Mouse (Mus musculus) lung, embryonic 16.5 days (tissue): ENCODE measurements around the gene Tmem268. TPM values are rescaled to one million over a fixed set of nuclear protein-coding genes. Genes with fewer than 3 reads are reported as not detected.

Experiments
- ATAC-seq: fragments of 200-750 bp; cut with Nextera tagmentation; 2 replicates; pipeline ENCODE4 v1.8.0; 2017; ENCODE audit warnings: low read depth, mild to moderate bottlenecking, moderate library complexity
- H3K27ac ChIP-seq: fragments of 300-500 bp; sonication (generic); 2 replicates; pipeline ENCODE4 v1.5.1; 2014; ENCODE audit warnings: mild to moderate bottlenecking, control low read depth, low read length
- H3K27me3 ChIP-seq: fragments of 300-500 bp; sonication (generic); 2 replicates; pipeline ENCODE4 v1.6.1; 2014; ENCODE audit warnings: low read depth, low read length, mixed read lengths; ENCODE audit not compliant: control insufficient read depth, insufficient read depth
- H3K36me3 ChIP-seq: fragments of 300-500 bp; sonication (generic); 2 replicates; pipeline ENCODE4 v1.6.1; 2014; ENCODE audit warnings: low read length; ENCODE audit not compliant: control insufficient read depth, insufficient read depth
- H3K4me1 ChIP-seq: fragments of 300-500 bp; sonication (generic); replicated peaks from 2 replicates; pipeline ENCODE4 v1.6.1; 2014; ENCODE audit warnings: low read length, mixed read lengths; ENCODE audit not compliant: control insufficient read depth, insufficient read depth
- H3K4me2 ChIP-seq: fragments of 300-500 bp; sonication (generic); 2 replicates; pipeline ENCODE4 v1.6.1; 2014; ENCODE audit warnings: low read depth, low read length, control low read depth
- H3K4me3 ChIP-seq: fragments of 300-500 bp; sonication (generic); 2 replicates; pipeline ENCODE4 v1.5.1; 2014; ENCODE audit warnings: mild to moderate bottlenecking, low read length, control low read depth
- H3K9ac ChIP-seq: fragments of 300-500 bp; sonication (generic); 2 replicates; pipeline ENCODE4 v1.6.1; 2014; ENCODE audit warnings: low read length, control low read depth
- H3K9me3 ChIP-seq: fragments of 300-500 bp; sonication (generic); 2 replicates; pipeline ENCODE4 v1.6.1; 2016; ENCODE audit warnings: low read length; ENCODE audit not compliant: control insufficient read depth
- WGBS: fragments of 180-500 bp; shearing (Covaris S2); extraction: QIAGEN DNeasy Blood & Tissue Kit; methylation state at CpG from one replicate; pipeline ENCODE4 v1.1.7; 2014; 5-methylcytosine and 5-hydroxymethylcytosine counted together
- polyA plus RNA-seq: library from polyadenylated mRNA; unstranded; fragments of >200 nt; fragmentation: Nextera tagmentation; extraction: Ambion mirVana; gene quantifications from 2 replicates; pipeline ENCODE4 v1.2.1, GENCODE M21; 2015

The Tmem268 gene
- polyA plus RNA-seq, 1 experiment from 2014 or later = 9.6 TPM

DNA sequence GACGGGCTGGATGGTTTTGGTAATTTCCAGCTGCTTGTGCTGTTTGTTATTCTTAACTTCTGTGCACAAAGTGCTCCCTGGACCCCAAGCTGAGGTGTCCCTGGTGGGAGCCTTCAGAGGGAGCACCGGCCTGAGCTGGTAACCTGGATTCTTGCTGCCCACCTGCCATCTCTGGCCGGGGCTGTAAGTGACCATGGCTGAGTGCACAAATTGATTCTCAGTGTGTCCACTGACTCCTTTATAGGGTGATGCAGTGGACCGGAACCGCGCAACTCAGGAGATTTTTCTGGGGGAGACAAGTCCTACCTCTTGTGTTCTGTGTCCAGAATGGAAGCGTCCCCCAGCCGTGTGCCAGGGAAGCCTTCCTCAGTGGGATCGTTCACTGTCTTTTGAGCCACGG is 26.6 kb downstream of the Tmem268 start:
- no peaks in the 10 kb centered on the region for H3K4me1 ChIP-seq
- H3K27ac ChIP-seq = no peak overlapping the region
- no peak overlapping the region for H3K9ac ChIP-seq
- no peaks in the 10 kb centered on the region for H3K27me3 ChIP-seq
- ATAC-seq = no peak
- H3K4me2 ChIP-seq = no peak overlapping the region
- H3K36me3 ChIP-seq = no peaks in the 10 kb centered on the region
- H3K4me3 ChIP-seq = no peak overlapping the region
- H3K9me3 ChIP-seq = no peaks in the 10 kb centered on the region
- 84% methylated on average over 10 of the region's 10 CpGs for WGBS

DNA sequence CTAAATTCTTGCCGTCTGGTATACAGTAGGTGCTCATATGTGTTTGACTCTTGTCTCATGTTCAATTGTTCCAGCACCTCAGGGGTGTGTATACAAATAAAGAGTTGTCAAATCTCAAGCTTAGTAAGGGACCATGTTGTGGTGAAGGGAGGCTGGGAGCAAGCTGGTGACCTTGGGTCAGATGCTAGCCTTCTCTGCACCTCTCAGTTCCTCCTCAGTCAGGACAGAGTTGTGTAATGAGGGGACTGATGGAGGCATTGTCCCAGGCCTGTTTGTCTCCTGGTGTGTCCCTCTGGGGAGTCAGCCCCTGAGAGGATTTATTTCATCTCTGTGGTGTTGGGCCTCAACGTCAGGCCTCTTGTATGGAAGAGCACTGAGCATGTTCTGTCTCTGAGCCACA is 27.7 kb downstream of the Tmem268 start:
- Histone ChIP-seq H3K9ac (no peak overlapping the region), H3K4me3 (no peak overlapping the region), H3K9me3 (no peaks in the 10 kb centered on the region), H3K4me2 (no peak overlapping the region), H3K4me1 (no peaks in the 10 kb centered on the region), H3K36me3 (no peaks in the 10 kb centered on the region), H3K27ac (no peak overlapping the region), H3K27me3 (no peaks in the 10 kb centered on the region)
- WGBS = 70% methylated on average over 2 of the region's 2 CpGs
- ATAC-seq = no peak

DNA sequence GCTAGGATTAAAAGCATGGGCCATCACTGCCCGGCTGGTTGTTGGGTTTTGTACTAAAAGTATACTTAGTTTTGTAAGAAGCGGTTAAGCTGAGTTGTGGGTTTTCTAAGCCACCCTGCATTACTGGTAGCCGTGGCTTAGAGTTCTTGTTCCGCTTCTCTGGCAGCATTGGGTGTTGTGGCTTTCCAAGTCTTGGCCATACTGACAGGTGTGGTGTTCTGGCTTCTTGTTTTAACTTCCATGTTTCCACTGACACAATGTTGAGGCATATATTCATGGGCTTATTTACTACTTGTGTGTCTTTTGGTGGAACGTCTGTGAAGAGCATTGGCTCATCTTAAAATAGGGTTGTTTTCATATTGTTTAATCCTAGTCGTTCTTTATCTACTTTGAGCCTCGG is 31.4 kb downstream of the Tmem268 start:
- H3K9me3 ChIP-seq = no peaks in the 10 kb centered on the region
- H3K9ac ChIP-seq = no peak overlapping the region
- H3K36me3 ChIP-seq = no peaks in the 10 kb centered on the region
- WGBS = 77% methylated on average over 7 of the region's 7 CpGs
- peaks cover 4% of the 10 kb centered on the region; the same call in 1 of the 2 replicates for H3K4me1 ChIP-seq
- H3K27me3 ChIP-seq = no peaks in the 10 kb centered on the region
- no peak overlapping the region for H3K4me2 ChIP-seq
- ATAC-seq = no peak
- H3K27ac ChIP-seq = no peak overlapping the region
- H3K4me3 ChIP-seq = no peak overlapping the region

DNA sequence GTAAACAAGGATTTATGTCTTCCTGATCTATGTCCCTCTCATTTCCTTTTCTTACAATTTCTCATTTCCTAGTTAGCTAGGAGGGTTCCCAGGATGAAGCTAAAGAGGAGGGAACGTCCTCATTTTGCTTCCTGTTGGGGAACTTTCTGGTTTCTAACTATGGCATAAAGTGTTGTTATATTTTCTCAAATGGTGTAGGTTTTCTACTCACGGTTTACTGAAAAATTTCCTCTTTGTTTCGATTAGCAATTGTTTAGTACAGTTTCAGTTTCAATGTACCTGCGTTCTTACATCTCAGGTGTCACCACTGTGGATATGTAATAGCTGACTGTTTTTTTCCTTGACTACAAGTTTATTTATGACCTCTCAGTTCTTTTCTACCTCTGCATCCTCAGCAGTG is 32.0 kb downstream of the Tmem268 start:
- H3K27ac ChIP-seq = no peak overlapping the region
- no peak overlapping the region for H3K9ac ChIP-seq
- no peak overlapping the region for H3K4me2 ChIP-seq
- no peaks in the 10 kb centered on the region for H3K9me3 ChIP-seq
- WGBS = 71% methylated on average over 4 of the region's 4 CpGs
- ATAC-seq = no peak
- peaks cover 8% of the 10 kb centered on the region; the same call in 1 of the 2 replicates for H3K4me1 ChIP-seq
- H3K36me3 ChIP-seq = no peaks in the 10 kb centered on the region
- H3K4me3 ChIP-seq = no peak overlapping the region
- no peaks in the 10 kb centered on the region for H3K27me3 ChIP-seq

DNA sequence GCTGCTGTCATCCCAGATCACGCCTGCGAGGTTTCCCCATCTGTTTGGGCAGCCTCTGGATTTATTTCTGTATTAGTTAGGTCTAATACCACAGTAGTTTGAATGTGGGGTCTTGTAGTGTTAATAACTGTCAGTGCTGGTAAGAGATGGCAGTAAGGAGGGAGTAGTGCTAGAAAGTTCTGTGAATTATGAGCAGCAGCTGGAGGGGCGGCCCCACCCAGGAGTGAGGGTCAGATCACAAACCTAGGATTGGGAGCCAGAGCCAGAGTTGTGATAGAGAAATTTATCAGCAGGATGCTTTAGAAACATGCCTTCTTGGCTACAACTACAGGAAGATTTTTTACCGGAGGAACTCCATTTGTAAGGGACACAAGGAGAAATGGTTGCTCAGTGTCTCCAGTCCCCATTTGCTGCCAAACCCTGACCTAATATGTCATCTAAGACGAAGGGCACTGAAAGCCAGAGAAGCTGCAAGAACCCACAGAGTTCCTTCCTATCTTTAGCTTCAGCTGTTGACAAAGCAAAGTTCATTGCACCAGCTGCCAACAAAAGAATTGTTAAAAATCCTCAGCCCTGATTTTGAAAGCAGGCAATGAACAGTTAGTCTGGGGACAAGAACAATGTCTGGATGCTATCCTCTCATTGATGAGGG is 36.0 kb downstream of the Tmem268 start:
- Histone ChIP-seq H3K4me3 (no peak overlapping the region), H3K36me3 (no peaks in the 10 kb centered on the region), H3K27ac (no peak overlapping the region), H3K4me1 (peaks cover 8% of the 10 kb centered on the region; the same call in 1 of the 2 replicates), H3K9me3 (no peaks in the 10 kb centered on the region), H3K9ac (no peak overlapping the region), H3K4me2 (no peak overlapping the region), H3K27me3 (no peaks in the 10 kb centered on the region)
- no peak for ATAC-seq
- 55% methylated on average over 5 of the region's 5 CpGs for WGBS

DNA sequence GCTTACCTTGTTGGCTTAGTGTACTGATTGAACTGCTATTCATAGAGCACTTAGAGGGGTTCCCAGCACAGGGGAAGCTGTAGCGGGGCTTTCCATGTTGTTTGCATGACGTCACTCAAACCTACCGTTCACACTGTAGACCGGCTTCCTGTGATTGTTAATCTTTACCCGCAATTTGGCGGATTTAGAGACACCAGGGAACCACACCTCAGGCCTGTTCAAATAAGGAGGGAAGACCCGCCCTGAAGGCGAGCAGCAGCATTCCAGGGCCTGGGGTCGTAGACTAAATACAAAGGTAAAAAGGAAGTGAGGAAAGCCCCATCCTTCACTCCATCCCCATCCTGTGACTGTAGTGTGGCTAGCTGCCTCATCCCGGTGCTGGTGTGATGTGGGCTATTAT is 36.7 kb downstream of the Tmem268 start:
- peaks cover 8% of the 10 kb centered on the region; the same call in 1 of the 2 replicates for H3K4me1 ChIP-seq
- H3K27me3 ChIP-seq = no peaks in the 10 kb centered on the region
- no peak overlapping the region for H3K27ac ChIP-seq
- no peaks in the 10 kb centered on the region for H3K36me3 ChIP-seq
- no peak overlapping the region for H3K4me3 ChIP-seq
- no peak overlapping the region for H3K9ac ChIP-seq
- H3K4me2 ChIP-seq = no peak overlapping the region
- 40% methylated on average over 10 of the region's 10 CpGs for WGBS
- H3K9me3 ChIP-seq = no peaks in the 10 kb centered on the region
- no peak for ATAC-seq

DNA sequence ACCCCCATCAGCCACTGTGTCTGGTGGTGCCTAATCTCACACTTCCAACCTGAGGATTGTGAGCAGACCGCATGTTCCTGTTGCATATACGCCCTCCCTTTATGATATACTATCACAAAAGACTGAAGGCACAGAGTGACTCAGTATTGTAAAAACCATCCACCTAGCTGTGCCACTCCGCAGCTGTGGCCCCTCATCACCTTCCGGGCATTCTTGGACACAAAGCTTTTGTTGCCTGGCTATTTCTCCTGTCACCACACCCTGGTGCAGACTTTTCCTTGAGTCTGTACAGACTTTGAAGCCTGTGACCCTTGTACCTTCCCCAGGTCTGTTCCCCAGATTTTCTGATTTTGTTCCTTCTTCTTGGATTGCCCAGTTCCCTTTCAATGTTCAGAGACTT is 37.4 kb downstream of the Tmem268 start:
- Histone ChIP-seq H3K27me3 (no peaks in the 10 kb centered on the region), H3K27ac (no peak overlapping the region), H3K4me2 (no peak overlapping the region), H3K9me3 (no peaks in the 10 kb centered on the region), H3K36me3 (no peaks in the 10 kb centered on the region), H3K4me3 (no peak overlapping the region), H3K9ac (no peak overlapping the region), H3K4me1 (peaks cover 8% of the 10 kb centered on the region; the same call in 1 of the 2 replicates)
- 87% methylated on average over 4 of the region's 4 CpGs for WGBS
- no peak for ATAC-seq

DNA sequence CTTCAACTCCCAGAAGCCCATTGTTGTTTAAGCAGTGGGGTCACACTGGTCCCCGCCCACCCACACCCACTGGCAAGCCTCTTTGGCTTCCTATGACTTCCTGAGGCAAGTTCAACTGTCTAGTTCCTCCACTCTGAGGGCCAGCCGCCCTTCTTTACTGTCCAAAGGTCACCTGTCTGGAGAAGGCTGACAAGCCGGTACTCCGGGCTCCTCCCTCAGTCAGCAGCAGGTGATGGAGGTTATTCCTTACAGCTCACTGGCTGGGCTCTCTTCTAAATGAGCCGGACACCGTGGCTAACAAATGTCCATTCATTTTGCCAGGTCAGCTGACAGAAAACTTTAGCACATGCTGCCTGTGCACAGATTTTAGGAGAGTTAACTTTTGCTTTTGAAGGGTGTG is 42.2 kb downstream of the Tmem268 start:
- H3K36me3 ChIP-seq = no peaks in the 10 kb centered on the region
- H3K4me2 ChIP-seq = no peak overlapping the region
- no peaks in the 10 kb centered on the region for H3K4me1 ChIP-seq
- no peaks in the 10 kb centered on the region for H3K27me3 ChIP-seq
- no peak overlapping the region for H3K4me3 ChIP-seq
- H3K9me3 ChIP-seq = no peaks in the 10 kb centered on the region
- H3K27ac ChIP-seq = no peak overlapping the region
- WGBS = 76% methylated on average over 6 of the region's 6 CpGs
- no peak for ATAC-seq
- no peak overlapping the region for H3K9ac ChIP-seq

DNA sequence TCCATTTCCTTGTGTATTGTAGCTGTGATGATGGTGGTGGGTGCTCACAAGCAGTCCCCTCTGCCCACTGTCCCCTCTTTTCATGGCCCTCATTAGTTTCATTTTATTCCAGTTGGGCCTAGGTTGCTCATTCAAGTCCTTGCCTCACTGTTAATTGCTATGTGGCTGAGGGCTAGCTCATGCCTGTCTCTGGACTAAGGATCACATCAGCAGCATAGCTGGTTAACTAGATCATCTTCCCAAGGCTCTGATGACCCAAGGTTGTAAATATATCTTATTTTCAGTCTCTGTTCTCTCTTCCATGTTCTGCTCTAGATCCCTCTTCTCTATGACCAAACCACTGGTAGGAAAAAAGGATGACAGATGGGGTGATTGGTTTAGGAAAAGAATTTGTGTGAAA is 42.7 kb downstream of the Tmem268 start:
- H3K27ac ChIP-seq = no peak overlapping the region
- H3K4me1 ChIP-seq = no peaks in the 10 kb centered on the region
- no peaks in the 10 kb centered on the region for H3K27me3 ChIP-seq
- ATAC-seq = no peak
- H3K9ac ChIP-seq = no peak overlapping the region
- no peak overlapping the region for H3K4me3 ChIP-seq
- H3K9me3 ChIP-seq = no peaks in the 10 kb centered on the region
- H3K36me3 ChIP-seq = no peaks in the 10 kb centered on the region
- no peak overlapping the region for H3K4me2 ChIP-seq

DNA sequence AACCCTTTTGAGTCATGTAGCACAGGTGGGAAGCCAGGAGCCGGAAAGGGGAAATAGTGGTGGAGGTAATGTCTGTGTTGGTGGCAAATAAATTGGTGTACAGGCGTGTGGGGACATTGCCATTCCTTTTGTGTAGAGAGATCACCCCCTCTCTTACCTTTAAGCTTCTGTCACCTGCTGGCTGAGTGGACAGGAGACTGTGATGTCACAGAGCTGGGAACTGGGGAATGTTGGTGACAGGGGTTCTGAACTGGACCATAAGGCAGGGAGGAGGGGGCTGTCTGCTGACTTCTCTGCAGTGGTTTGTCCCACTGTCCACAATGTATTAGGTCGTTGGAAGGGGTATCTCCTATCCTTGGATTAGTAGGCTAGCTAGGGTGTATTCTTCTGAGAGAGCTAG is 46.4 kb downstream of the Tmem268 start, which contains the start of gene Gm11213:
Gene Gm11213 (minus strand): TSS at position 317 of the 400 bp plus-strand sequence.
- Histone ChIP-seq H3K27me3 (no peaks in the 10 kb centered on the region), H3K4me3 (no peak within 1 kb of the TSS), H3K9me3 (no peaks in the 10 kb centered on the region), H3K36me3 (no peaks in the 10 kb centered on the region), H3K27ac (no peak within 1 kb of the TSS), H3K4me2 (no peak within 1 kb of the TSS), H3K4me1 (no peaks in the 10 kb centered on the region), H3K9ac (no peak within 1 kb of the TSS)
- no peak for ATAC-seq
- 75% methylated on average over 3 of the region's 3 CpGs for WGBS
